Mouse (Mus musculus) CH12F3 (cell line): Measurements from ENCODE around the gene Lfng.

Experiments used
- in situ Hi-C: fragments of 300-500 bp; cut with MboI; formaldehyde crosslinking; loops from 2 replicates; pipeline ENCODE4 v1.14.3; 2020; ENCODE audit warnings: low sequenced_read_pairs

The Lfng gene

GRCm38 (mm10) chr5:140660398-140660797 lies 53.3 kb downstream of the Lfng start:
- in situ Hi-C loops: no loop called here

DNA sequence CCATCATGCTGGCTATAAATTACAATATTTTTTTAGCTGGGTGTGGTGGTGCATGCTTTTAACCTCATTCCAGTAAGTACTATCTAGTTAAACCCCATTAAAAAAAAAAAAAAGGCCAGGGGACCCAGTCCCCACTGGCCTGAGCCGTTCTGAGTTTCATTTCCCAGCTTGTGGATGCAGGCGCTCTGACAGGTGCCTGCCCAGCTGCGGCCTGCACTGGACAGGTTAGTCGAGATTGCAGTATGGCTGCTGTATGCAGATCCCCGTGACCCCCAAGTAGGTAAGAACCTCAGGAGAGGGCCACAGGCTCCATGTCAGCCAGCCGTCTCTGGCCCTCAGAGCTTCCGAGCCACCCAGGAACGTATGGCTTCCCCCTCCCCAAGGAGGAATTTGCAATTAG lies 54.3 kb downstream of the Lfng start:
- in situ Hi-C loops: no loop called here

- in situ Hi-C loops: no loop called here
Measured at GRCm38 (mm10) chr5:140661875-140662643, 54.9 kb downstream of the Lfng start.

DNA sequence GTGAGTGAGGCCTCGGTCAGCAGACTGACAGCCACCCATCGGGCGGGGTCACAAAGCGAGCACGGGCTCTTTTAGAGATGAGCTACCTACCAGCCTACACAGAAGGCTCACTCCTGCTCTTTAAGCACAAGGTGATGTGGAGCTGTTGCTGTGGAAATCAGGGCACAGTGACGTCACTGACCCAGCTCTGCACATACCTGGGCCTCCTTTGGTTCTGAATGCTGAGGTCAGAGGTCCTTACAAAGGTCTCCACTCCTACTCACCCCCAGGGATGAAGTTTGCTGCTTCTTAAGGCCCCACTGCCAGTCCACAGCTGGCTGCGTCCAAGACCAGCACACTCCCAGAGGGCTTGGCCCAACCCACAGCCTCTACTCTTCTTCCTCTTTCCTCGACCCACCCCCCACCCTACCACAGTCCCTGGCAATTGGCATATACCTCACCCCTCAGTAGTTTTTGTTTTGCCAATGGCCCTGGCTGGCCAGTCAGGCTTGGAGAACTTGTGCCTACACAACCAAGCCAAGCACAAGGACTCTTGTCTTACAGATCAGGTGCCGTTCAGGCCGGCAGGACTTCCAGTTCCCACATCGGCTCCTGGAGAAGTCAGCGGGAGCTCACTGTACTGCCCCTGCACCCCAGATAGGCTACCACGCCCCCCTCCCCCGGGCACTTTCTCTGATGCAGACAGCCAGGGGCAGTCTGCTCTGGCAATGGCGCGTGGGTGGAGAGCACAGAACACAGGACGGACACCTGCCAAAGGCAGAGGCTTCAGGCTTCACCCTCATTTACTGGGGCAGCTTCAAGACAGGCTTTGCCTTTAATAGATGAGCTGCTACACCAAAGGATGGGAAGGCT lies 55.8 kb downstream of the Lfng start:
- in situ Hi-C loops: no loop called here

DNA sequence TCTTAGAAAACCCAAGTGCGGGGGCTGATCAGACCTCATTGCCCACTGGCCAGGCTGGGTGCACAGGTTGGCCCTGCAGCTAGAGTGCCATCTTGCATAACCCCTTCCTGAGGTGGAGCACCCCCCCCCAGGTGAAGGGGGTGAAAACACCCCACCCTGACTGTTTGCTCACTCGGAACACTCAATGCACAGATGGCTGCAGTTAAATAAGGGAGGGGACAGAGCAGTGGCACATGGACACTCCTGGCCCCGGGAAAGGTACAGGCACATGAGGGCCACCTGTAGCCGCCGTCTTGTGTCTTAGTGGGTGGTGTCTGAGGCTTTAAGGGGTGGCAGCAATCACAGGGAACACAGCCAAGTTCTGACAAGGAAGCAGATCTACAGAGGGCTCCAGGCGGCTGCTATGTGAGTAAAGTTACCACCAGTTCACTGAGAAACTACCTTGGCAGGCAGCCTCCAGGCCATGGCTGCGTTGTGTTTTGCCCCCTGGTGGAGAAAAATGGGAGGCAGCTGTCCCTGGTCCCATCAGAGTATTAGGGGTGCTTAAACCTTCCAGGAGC lies 56.6 kb downstream of the Lfng start:
- in situ Hi-C loops: no loop called here
